Mouse (Mus musculus): ENCODE measurements around the gene Lrp10. TPM values are rescaled to one million over a fixed set of nuclear protein-coding genes. Genes with fewer than 3 reads are reported as not detected.

The Lrp10 gene
- total RNA-seq, 2 experiments from 2014 or later = 18.9 to 25.0 TPM

- DNase-seq (ENCODE audit: extremely low spot score in 1 of 2, low spot score in 2 of 2) = no peak
- Histone ChIP-seq H3K27ac (no peak overlapping the region), H3K4me3 (no peak overlapping the region)
- TF ChIP-seq CTCF (IDR thresholded peaks at IDR 0.05) = no peak
- intact Hi-C loops (cut with DNase I) = loop anchor here (5.0 kb wide), 1 partner anchor 175 kb away; the partner anchor contains the start of genes Abhd4 and Dad1
These were observed 36.2 kb upstream of the Lrp10 start for GRCm38 (mm10) chr14:54427696-54428095.

- TF ChIP-seq CTCF (IDR thresholded peaks at IDR 0.05) = no peak
- Histone ChIP-seq H3K27ac (no peak overlapping the region), H3K4me3 (no peak overlapping the region)
- intact Hi-C loops (cut with DNase I) = loop anchor here (5.0 kb wide), 1 partner anchor 176 kb away; the partner anchor contains the start of genes Abhd4 and Dad1
- no peak for DNase-seq (ENCODE audit: extremely low spot score in 1 of 2, low spot score in 2 of 2)
These were observed 35.5 kb upstream of the Lrp10 start for GRCm38 (mm10) chr14:54428421-54428820.

GRCm38 (mm10) chr14:54429332-54430093 lies 34.4 kb upstream of the Lrp10 start:
- H3K27ac ChIP-seq = no peak overlapping the region
- no peak for DNase-seq (ENCODE audit: extremely low spot score in 1 of 2, low spot score in 2 of 2)
- intact Hi-C loops (cut with DNase I) = loop anchor here (5.0 kb wide), 1 partner anchor 177 kb away; the partner anchor contains the start of genes Abhd4 and Dad1
- no peak overlapping the region for H3K4me3 ChIP-seq
- no peak for TF ChIP-seq CTCF (IDR thresholded peaks at IDR 0.05)

- TF ChIP-seq CTCF (IDR thresholded peaks at IDR 0.05) = no peak
- intact Hi-C loops (cut with DNase I) = no loop called here
- no peak overlapping the region; the same call in 1 of the 2 replicates for H3K4me3 ChIP-seq
- no peak for DNase-seq (ENCODE audit: extremely low spot score in 1 of 2, low spot score in 2 of 2)
- no peak overlapping the region for H3K27ac ChIP-seq
These were observed 33.4 kb upstream of the Lrp10 start for GRCm38 (mm10) chr14:54430406-54431145.

- DNase-seq (ENCODE audit: extremely low spot score in 1 of 2, low spot score in 2 of 2) = peak; percentile 43
- peak within 1 kb of the TSS; percentile 59 for H3K27ac ChIP-seq
- intact Hi-C loops (cut with DNase I) = no loop called here
- H3K4me3 ChIP-seq = peak within 1 kb of the TSS; percentile 47
- TF ChIP-seq CTCF (IDR thresholded peaks at IDR 0.05) = peak; percentile 29
These were observed 32.4 kb upstream of the Lrp10 start, which contains the start of gene Mmp14 for GRCm38 (mm10) chr14:54431334-54432077. TSS of gene Mmp14 (plus strand) at chr14:54431612.

- Histone ChIP-seq H3K27ac (peak overlapping the region; percentile 59), H3K4me3 (peak overlapping the region; percentile 47)
- no peak for DNase-seq (ENCODE audit: extremely low spot score in 1 of 2, low spot score in 2 of 2)
- TF ChIP-seq CTCF (IDR thresholded peaks at IDR 0.05) = no peak
- intact Hi-C loops (cut with DNase I) = no loop called here
These were observed 31.7 kb upstream of the Lrp10 start for GRCm38 (mm10) chr14:54432078-54432836.

GRCm38 (mm10) chr14:54432837-54433830 lies 30.8 kb upstream of the Lrp10 start:
- peak in 1 of 2 experiments; percentile 42 for DNase-seq (ENCODE audit: extremely low spot score in 1 of 2, low spot score in 2 of 2)
- TF ChIP-seq CTCF (IDR thresholded peaks at IDR 0.05) = no peak
- Histone ChIP-seq H3K4me3 (peak overlapping the region; percentile 47), H3K27ac (peak overlapping the region; percentile 6; the same call in 1 of the 2 replicates)
- intact Hi-C loops (cut with DNase I) = no loop called here

GRCm38 (mm10) chr14:54433941-54434531 lies 29.9 kb upstream of the Lrp10 start:
- no peak for DNase-seq (ENCODE audit: extremely low spot score in 1 of 2, low spot score in 2 of 2)
- intact Hi-C loops (cut with DNase I) = no loop called here
- no peak overlapping the region for H3K4me3 ChIP-seq
- TF ChIP-seq CTCF (IDR thresholded peaks at IDR 0.05) = no peak
- no peak overlapping the region; the same call in 1 of the 2 replicates for H3K27ac ChIP-seq

- H3K27ac ChIP-seq = no peak overlapping the region
- H3K4me3 ChIP-seq = no peak overlapping the region
- DNase-seq (ENCODE audit: extremely low spot score in 1 of 2, low spot score in 2 of 2) = no peak
- intact Hi-C loops (cut with DNase I) = no loop called here
- no peak for TF ChIP-seq CTCF (IDR thresholded peaks at IDR 0.05)
These were observed 28.6 kb upstream of the Lrp10 start for GRCm38 (mm10) chr14:54435194-54435918.

Data from left cerebral cortex, adult 2 months (tissue).